Mouse (Mus musculus): ENCODE measurements around the gene Car6. TPM values are rescaled to one million over a fixed set of nuclear protein-coding genes. Genes with fewer than 3 reads are reported as not detected.

Car6 gene
- not detected in 2 replicates for polyA plus RNA-seq (2015; fragmentation: Nextera tagmentation; extraction: Ambion mirVana)

DNA sequence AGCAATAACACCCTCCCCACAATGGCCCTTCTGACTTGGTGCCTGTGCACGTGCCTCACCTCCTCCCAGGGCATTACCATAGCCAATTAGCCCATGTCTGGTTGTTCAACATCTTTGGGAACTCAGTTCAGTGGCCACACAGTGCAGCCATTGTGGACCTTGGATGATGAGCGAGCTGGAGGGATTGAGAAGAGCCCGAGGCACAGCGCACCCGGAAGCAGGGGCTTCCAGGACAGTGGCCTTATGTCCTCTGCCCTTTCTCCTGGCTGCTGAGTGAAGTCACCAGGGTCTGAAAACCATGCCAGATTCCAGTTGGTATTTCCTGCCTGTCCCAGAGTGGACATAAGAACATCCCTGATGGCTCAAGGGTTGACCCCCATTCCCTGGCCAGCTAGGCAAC lies at the start of gene Car6:
Car6 (minus strand) TSS at position 101 of the 400 bp plus-strand sequence.
- DNase-seq (ENCODE audit: low spot score) (no peak), ATAC-seq (replicated peaks; ENCODE audit: low FRiP score, low read depth) (no peak)
- H3K4me1 ChIP-seq (replicated peaks; ENCODE audit: insufficient read depth, low read length) = no peaks in the 10 kb centered on the region
- H3K27me3 ChIP-seq (ENCODE audit: insufficient read depth, low read length) = no peaks in the 10 kb centered on the region
- no peaks in the 10 kb centered on the region for H3K36me3 ChIP-seq (ENCODE audit: insufficient read depth, low read length)
- WGBS = 56% methylated on average over 5 of the region's 5 CpGs
- no peak within 1 kb of the TSS for H3K4me2 ChIP-seq (ENCODE audit: low read length)
- H3K27ac ChIP-seq = no peak within 1 kb of the TSS
- no peaks in the 10 kb centered on the region for H3K9me3 ChIP-seq (replicated peaks; ENCODE audit: low read length)
- no peak within 1 kb of the TSS for H3K9ac ChIP-seq (ENCODE audit: low read depth, low read length)
- no peak within 1 kb of the TSS for H3K4me3 ChIP-seq (replicated peaks; ENCODE audit: low read depth, low read length)
- no peak for TF ChIP-seq CTCF (IDR thresholded peaks at IDR 0.05; ENCODE audit: low read depth)

DNA sequence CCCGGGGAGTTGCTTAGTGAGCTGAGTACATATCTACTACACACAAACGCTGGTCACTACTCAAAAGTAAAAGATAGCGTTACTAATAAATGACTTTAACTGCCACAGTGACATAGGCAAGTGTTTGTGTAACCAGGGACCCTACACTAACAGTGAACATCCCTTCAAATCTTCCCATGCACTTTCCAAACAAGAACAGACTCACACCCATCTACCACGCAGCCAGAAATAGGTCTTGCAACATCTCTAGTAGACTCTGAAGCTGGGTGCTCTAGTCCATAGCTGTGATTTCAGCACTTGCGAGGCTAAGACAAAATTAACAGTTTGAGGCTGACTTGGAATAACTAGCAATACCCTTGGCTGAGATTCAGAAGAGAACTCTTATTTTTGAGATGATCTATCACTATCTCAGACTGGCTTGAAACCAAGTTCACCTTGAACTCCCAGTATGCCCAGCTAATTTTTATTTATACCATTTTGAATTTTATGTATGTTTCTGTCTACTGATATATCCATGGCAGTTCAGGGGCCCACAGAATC lies 48.7 kb upstream of the Car6 start:
- no peak for TF ChIP-seq CTCF (IDR thresholded peaks at IDR 0.05; ENCODE audit: low read depth)
- Histone ChIP-seq H3K4me2 (ENCODE audit: low read length) (no peak overlapping the region), H3K9me3 (replicated peaks; ENCODE audit: low read length) (no peaks in the 10 kb centered on the region), H3K9ac (ENCODE audit: low read depth, low read length) (no peak overlapping the region), H3K36me3 (ENCODE audit: insufficient read depth, low read length) (peaks cover 35% of the 10 kb centered on the region), H3K27me3 (ENCODE audit: insufficient read depth, low read length) (no peaks in the 10 kb centered on the region), H3K4me3 (replicated peaks; ENCODE audit: low read depth, low read length) (no peak overlapping the region), H3K27ac (no peak overlapping the region), H3K4me1 (replicated peaks; ENCODE audit: insufficient read depth, low read length) (no peaks in the 10 kb centered on the region; the same call in 1 of the 2 replicates)
- WGBS = 78% methylated on average over 5 of the region's 5 CpGs
- no peak for DNase-seq (ENCODE audit: low spot score)
- no peak for ATAC-seq (replicated peaks; ENCODE audit: low FRiP score, low read depth)

GRCm38 (mm10) chr4:150248917-150249316 lies 47.8 kb upstream of the Car6 start:
- H3K4me2 ChIP-seq (ENCODE audit: low read length) = no peak overlapping the region
- no peak overlapping the region for H3K4me3 ChIP-seq (replicated peaks; ENCODE audit: low read depth, low read length)
- no peaks in the 10 kb centered on the region for H3K27me3 ChIP-seq (ENCODE audit: insufficient read depth, low read length)
- WGBS = 60% methylated on average over 5 of the region's 5 CpGs
- no peak overlapping the region for H3K9ac ChIP-seq (ENCODE audit: low read depth, low read length)
- H3K36me3 ChIP-seq (ENCODE audit: insufficient read depth, low read length) = peaks cover 42% of the 10 kb centered on the region
- H3K4me1 ChIP-seq (replicated peaks; ENCODE audit: insufficient read depth, low read length) = no peaks in the 10 kb centered on the region; the same call in 1 of the 2 replicates
- no peak overlapping the region for H3K27ac ChIP-seq
- H3K9me3 ChIP-seq (replicated peaks; ENCODE audit: low read length) = no peaks in the 10 kb centered on the region
- no peak for ATAC-seq (replicated peaks; ENCODE audit: low FRiP score, low read depth)
- no peak for DNase-seq (ENCODE audit: low spot score)
- no peak for TF ChIP-seq CTCF (IDR thresholded peaks at IDR 0.05; ENCODE audit: low read depth)

- Histone ChIP-seq H3K27me3 (ENCODE audit: insufficient read depth, low read length) (no peaks in the 10 kb centered on the region), H3K36me3 (ENCODE audit: insufficient read depth, low read length) (peaks cover 52% of the 10 kb centered on the region), H3K9ac (ENCODE audit: low read depth, low read length) (no peak overlapping the region), H3K4me1 (replicated peaks; ENCODE audit: insufficient read depth, low read length) (no peaks in the 10 kb centered on the region; the same call in 1 of the 2 replicates), H3K9me3 (replicated peaks; ENCODE audit: low read length) (no peaks in the 10 kb centered on the region), H3K4me2 (ENCODE audit: low read length) (no peak overlapping the region), H3K27ac (no peak overlapping the region), H3K4me3 (replicated peaks; ENCODE audit: low read depth, low read length) (no peak overlapping the region)
- peak; percentile 96 for TF ChIP-seq CTCF (IDR thresholded peaks at IDR 0.05; ENCODE audit: low read depth)
- 65% methylated on average over 5 of the region's 5 CpGs for WGBS
- DNase-seq (ENCODE audit: low spot score) (peak; percentile 79), ATAC-seq (replicated peaks; ENCODE audit: low FRiP score, low read depth) (peak; percentile 33; the same call in 1 of the 2 replicates)
Measured at GRCm38 (mm10) chr4:150248009-150248408, 46.9 kb upstream of the Car6 start.

GRCm38 (mm10) chr4:150245876-150246275 lies 44.7 kb upstream of the Car6 start:
- ATAC-seq (replicated peaks; ENCODE audit: low FRiP score, low read depth) (no peak), DNase-seq (ENCODE audit: low spot score) (no peak)
- no peaks in the 10 kb centered on the region for H3K27me3 ChIP-seq (ENCODE audit: insufficient read depth, low read length)
- no peak overlapping the region for H3K9ac ChIP-seq (ENCODE audit: low read depth, low read length)
- no peak for TF ChIP-seq CTCF (IDR thresholded peaks at IDR 0.05; ENCODE audit: low read depth)
- no peaks in the 10 kb centered on the region for H3K9me3 ChIP-seq (replicated peaks; ENCODE audit: low read length)
- no peak overlapping the region for H3K4me2 ChIP-seq (ENCODE audit: low read length)
- H3K4me3 ChIP-seq (replicated peaks; ENCODE audit: low read depth, low read length) = no peak overlapping the region
- peaks cover 72% of the 10 kb centered on the region for H3K36me3 ChIP-seq (ENCODE audit: insufficient read depth, low read length)
- WGBS = 51% methylated on average over 2 of the region's 2 CpGs
- no peak overlapping the region for H3K27ac ChIP-seq
- no peaks in the 10 kb centered on the region; the same call in 1 of the 2 replicates for H3K4me1 ChIP-seq (replicated peaks; ENCODE audit: insufficient read depth, low read length)

DNA sequence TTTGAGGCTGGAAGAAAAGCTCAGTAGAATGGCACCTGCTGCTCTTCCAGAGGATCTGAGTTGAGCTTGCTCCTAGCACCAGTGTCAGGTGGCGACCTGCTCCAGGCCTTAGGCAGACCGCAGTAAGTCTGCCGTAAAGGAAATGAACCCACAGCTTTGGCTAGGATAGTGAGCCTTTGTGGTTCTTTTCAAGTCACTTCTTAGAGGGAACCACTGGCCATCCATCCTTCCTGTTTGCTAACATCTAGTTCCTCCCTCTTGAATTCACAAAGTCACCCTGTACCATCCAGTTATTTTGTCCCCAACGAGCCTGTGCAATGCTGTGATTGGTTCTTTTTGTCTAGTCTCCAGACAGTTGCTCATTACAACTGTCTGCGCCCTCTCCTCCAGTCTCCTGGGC lies 41.6 kb upstream of the Car6 start:
- peaks cover 59% of the 10 kb centered on the region for H3K36me3 ChIP-seq (ENCODE audit: insufficient read depth, low read length)
- WGBS = 76% methylated on average over 5 of the region's 5 CpGs
- H3K9me3 ChIP-seq (replicated peaks; ENCODE audit: low read length) = no peaks in the 10 kb centered on the region
- no peak overlapping the region for H3K27ac ChIP-seq
- H3K9ac ChIP-seq (ENCODE audit: low read depth, low read length) = peak overlapping the region; percentile 8; the same call in 1 of the 2 replicates
- TF ChIP-seq CTCF (IDR thresholded peaks at IDR 0.05; ENCODE audit: low read depth) = no peak
- DNase-seq (ENCODE audit: low spot score) (no peak), ATAC-seq (replicated peaks; ENCODE audit: low FRiP score, low read depth) (no peak)
- no peak overlapping the region for H3K4me3 ChIP-seq (replicated peaks; ENCODE audit: low read depth, low read length)
- no peaks in the 10 kb centered on the region for H3K27me3 ChIP-seq (ENCODE audit: insufficient read depth, low read length)
- peaks cover 16% of the 10 kb centered on the region for H3K4me1 ChIP-seq (replicated peaks; ENCODE audit: insufficient read depth, low read length)
- H3K4me2 ChIP-seq (ENCODE audit: low read length) = no peak overlapping the region

GRCm38 (mm10) chr4:150241708-150242107 lies 40.6 kb upstream of the Car6 start:
- no peak overlapping the region for H3K4me3 ChIP-seq (replicated peaks; ENCODE audit: low read depth, low read length)

More at GRCm38 (mm10) chr4:150241708-150242107, 40.6 kb upstream of the Car6 start:
- ATAC-seq (replicated peaks; ENCODE audit: low FRiP score, low read depth) (no peak), DNase-seq (ENCODE audit: low spot score) (no peak)
- Histone ChIP-seq H3K9me3 (replicated peaks; ENCODE audit: low read length) (no peaks in the 10 kb centered on the region), H3K4me2 (ENCODE audit: low read length) (no peak overlapping the region), H3K9ac (ENCODE audit: low read depth, low read length) (no peak overlapping the region), H3K27me3 (ENCODE audit: insufficient read depth, low read length) (no peaks in the 10 kb centered on the region), H3K4me1 (replicated peaks; ENCODE audit: insufficient read depth, low read length) (peaks cover 16% of the 10 kb centered on the region), H3K36me3 (ENCODE audit: insufficient read depth, low read length) (peaks cover 49% of the 10 kb centered on the region), H3K27ac (no peak overlapping the region)
- TF ChIP-seq CTCF (IDR thresholded peaks at IDR 0.05; ENCODE audit: low read depth) = no peak
- WGBS = 58% methylated on average over 4 of the region's 4 CpGs
